Mouse (Mus musculus) mouse trophoblast stem cell (cell line): ENCODE data around the gene Hspa12a.

ENCODE experiments used
- in situ Hi-C, 2 experiments: fragments of 300-500 bp; cut with MseI, MboI; formaldehyde crosslinking; loops; 2 replicates in 1 of 2; 3 replicates in 1 of 2; pipeline ENCODE4 v1.15.1; 2025

The Hspa12a gene

GRCm38 (mm10) chr19:58762316-58762715, 181.1 kb downstream of the Hspa12a start:
- in situ Hi-C loops = no loop called here

DNA sequence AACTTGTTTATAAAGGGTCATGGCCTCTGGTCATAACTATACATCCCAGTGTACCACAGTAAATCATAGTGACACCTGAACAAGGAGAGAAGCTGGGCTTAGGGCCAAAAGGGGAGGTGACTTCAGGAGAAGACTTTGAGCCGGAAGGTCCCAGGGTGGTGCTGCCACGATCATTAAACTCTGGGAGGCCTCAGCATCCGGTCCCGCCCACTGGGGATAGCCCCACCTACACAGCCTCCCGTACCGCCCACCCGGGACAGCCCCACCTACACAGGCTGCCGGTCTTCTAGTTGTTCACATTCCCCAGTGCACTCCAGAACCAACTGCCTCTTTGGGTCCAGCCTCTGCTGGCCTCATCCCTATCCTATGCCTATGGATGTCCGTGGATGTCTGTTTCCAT, 184.0 kb downstream of the Hspa12a start, which contains the start of gene Pnliprp2:
Gene Pnliprp2, plus strand, starts transcription at position 297 of the 400 bp plus-strand sequence.
- in situ Hi-C loops = no loop called here

DNA sequence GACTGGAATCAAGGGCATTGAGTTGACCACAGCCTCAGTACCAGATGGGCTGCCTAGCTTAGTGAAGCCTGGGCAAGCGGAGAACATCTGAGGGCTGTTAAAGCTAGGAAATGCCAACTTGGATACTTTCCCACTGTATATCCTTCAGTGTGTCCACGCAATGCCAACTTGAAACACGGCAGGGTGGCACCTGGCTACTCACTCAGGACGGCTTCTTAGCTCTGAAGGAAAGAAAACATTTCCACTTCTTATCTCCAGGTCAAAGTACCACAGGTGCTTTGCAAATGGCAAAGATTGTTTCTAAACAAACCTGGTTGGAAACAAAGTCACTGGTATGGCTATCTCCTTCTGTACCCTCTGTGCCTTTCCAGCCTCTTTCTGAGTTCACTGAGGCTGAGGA, 184.6 kb downstream of the Hspa12a start:
- in situ Hi-C loops = no loop called here

GRCm38 (mm10) chr19:58751504-58751903, 191.9 kb downstream of the Hspa12a start:
- in situ Hi-C loops = no loop called here

- in situ Hi-C loops = no loop called here
Observed at GRCm38 (mm10) chr19:58750822-58751221, 192.6 kb downstream of the Hspa12a start.

GRCm38 (mm10) chr19:58747498-58748000, 195.9 kb downstream of the Hspa12a start:
- in situ Hi-C loops = no loop called here
